Mouse (Mus musculus) spleen, adult 2 months (tissue): Measurements from ENCODE around the gene Selenom. TPM values are rescaled to one million over a fixed set of nuclear protein-coding genes. Genes with fewer than 3 reads are reported as not detected.
A peak's percentile ranks its signal among the peaks of the same experiment; 100 is the strongest.

Source experiments
- DNase-seq, 2 experiments: peaks; one replicate each; pipeline versions ENCODE4 v3.0.0 to v3.0.0-alpha.2; 2012 to 2021; ENCODE audit warnings: low spot score in 2 of 2, low read depth in 1 of 2
- H3K27ac ChIP-seq: fragments of 200-500 bp; 2 replicates; pipeline ENCODE4 v1.5.1; 2012; ENCODE audit warnings: low read length, inconsistent platforms; ENCODE audit not compliant: insufficient read depth
- H3K27me3 ChIP-seq: fragments of 200-500 bp; 2 replicates; pipeline ENCODE4 v1.6.1; 2012; ENCODE audit warnings: mild to moderate bottlenecking, moderate library complexity, low read length, inconsistent platforms; ENCODE audit not compliant: control insufficient read depth, insufficient read depth
- H3K36me3 ChIP-seq: fragments of 200-500 bp; 2 replicates; pipeline ENCODE4 v1.6.1; 2012; ENCODE audit warnings: mild to moderate bottlenecking, low read length, inconsistent platforms; ENCODE audit not compliant: control insufficient read depth, insufficient read depth
- H3K4me1 ChIP-seq: fragments of 200-500 bp; 2 replicates; pipeline ENCODE4 v1.6.1; 2011; ENCODE audit warnings: inconsistent platforms; ENCODE audit not compliant: control insufficient read depth, insufficient read depth, insufficient read length
- H3K4me3 ChIP-seq: fragments of 200-500 bp; 2 replicates; pipeline ENCODE4 v1.5.1; 2011; ENCODE audit warnings: mild to moderate bottlenecking, inconsistent platforms; ENCODE audit not compliant: insufficient read depth, insufficient read length; ENCODE audit errors: extremely low read depth
- CTCF ChIP-seq: fragments of 200-500 bp; IDR thresholded peaks from 2 replicates; pipeline ENCODE4 v1.5.1; 2011; ENCODE audit warnings: mild to moderate bottlenecking, inconsistent platforms; ENCODE audit not compliant: insufficient read depth, insufficient read length, insufficient replicate concordance; ENCODE audit errors: extremely low read depth
- POLR2A ChIP-seq: fragments of 200-500 bp; IDR thresholded peaks from 2 replicates; pipeline ENCODE4 v1.6.1; 2011; ENCODE audit warnings: low read depth, low read length, inconsistent platforms
- WGBS: fragments of 180-500 bp; shearing (Covaris S2); methylation state at CpG from one replicate; pipeline ENCODE4 v1.1.7; 2018; 5-methylcytosine and 5-hydroxymethylcytosine counted together
- polyA plus RNA-seq: library from polyadenylated mRNA; depleted of rRNA; stranded (reverse); fragments of >200 nt; gene quantifications from 2 replicates; pipeline ENCODE4 v1.2.3, GENCODE M21; 2012; rRNA removed

Gene Selenom
- 36.7 and 50.7 TPM in 2 replicates for polyA plus RNA-seq

GRCm38 (mm10) chr11:3514529-3515054 is at the start of gene Selenom:
Selenom (plus strand) TSS chr11:3514684.
- H3K27ac ChIP-seq = 0 out of 2 replicates have a peak within 1 kb of the TSS, but pooled peaks have one; percentile 19
- no peaks in the 10 kb centered on the region for H3K36me3 ChIP-seq
- TF ChIP-seq CTCF (peak; percentile 75; the same call in 1 of the 2 replicates), POLR2A (no peak)
- H3K4me1 ChIP-seq = peaks cover 4% of the 10 kb centered on the region; the same call in 1 of the 2 replicates
- WGBS = under 1% methylated on average over 26 of the region's 26 CpGs
- peaks cover 6% of the 10 kb centered on the region for H3K27me3 ChIP-seq
- peak; percentile 29 to 67 for DNase-seq
- peak within 1 kb of the TSS; percentile 61 for H3K4me3 ChIP-seq

- Histone ChIP-seq H3K4me1 (no peaks in the 10 kb centered on the region), H3K27me3 (no peaks in the 10 kb centered on the region), H3K4me3 (no peak overlapping the region), H3K27ac (no peak overlapping the region), H3K36me3 (no peaks in the 10 kb centered on the region)
- 59% methylated on average over 11 of the region's 11 CpGs for WGBS
- TF ChIP-seq POLR2A (no peak), CTCF (no peak)
- no peak for DNase-seq
Observed at GRCm38 (mm10) chr11:3471448-3471850, 43.0 kb upstream of the Selenom start.

- no peaks in the 10 kb centered on the region for H3K4me1 ChIP-seq
- TF ChIP-seq CTCF (peak; percentile 84; the same call in 1 of the 2 replicates), POLR2A (no peak)
- H3K36me3 ChIP-seq = no peaks in the 10 kb centered on the region
- no peak overlapping the region for H3K27ac ChIP-seq
- H3K27me3 ChIP-seq = no peaks in the 10 kb centered on the region
- no peak overlapping the region for H3K4me3 ChIP-seq
- DNase-seq = peak; percentile 28 to 77
- 34% methylated on average over 1 of the region's 1 CpGs for WGBS
Observed at GRCm38 (mm10) chr11:3472484-3472883, 42.0 kb upstream of the Selenom start.

GRCm38 (mm10) chr11:3474480-3475115 is 39.9 kb upstream of the Selenom start:
- Histone ChIP-seq H3K4me1 (no peaks in the 10 kb centered on the region), H3K27me3 (no peaks in the 10 kb centered on the region), H3K27ac (no peak overlapping the region), H3K4me3 (no peak overlapping the region), H3K36me3 (no peaks in the 10 kb centered on the region)
- no peak for TF ChIP-seq POLR2A
- peak; percentile 27; the same call in 1 of the 2 replicates for TF ChIP-seq CTCF
- WGBS = 37% methylated on average over 7 of the region's 7 CpGs
- no peak for DNase-seq

- H3K27ac ChIP-seq = no peak overlapping the region
Observed at GRCm38 (mm10) chr11:3475489-3475888, 39.0 kb upstream of the Selenom start.

GRCm38 (mm10) chr11:3483980-3484642 is 30.4 kb upstream of the Selenom start:
- TF ChIP-seq POLR2A (no peak), CTCF (no peak)
- no peak for DNase-seq
- WGBS = 78% methylated on average over 11 of the region's 11 CpGs

More at GRCm38 (mm10) chr11:3475489-3475888, 39.0 kb upstream of the Selenom start:
- Histone ChIP-seq H3K4me1 (no peaks in the 10 kb centered on the region), H3K36me3 (no peaks in the 10 kb centered on the region), H3K4me3 (no peak overlapping the region), H3K27me3 (no peaks in the 10 kb centered on the region)
- DNase-seq = no peak
- TF ChIP-seq CTCF = no peak

More at GRCm38 (mm10) chr11:3483980-3484642, 30.4 kb upstream of the Selenom start:
- H3K4me1 ChIP-seq = no peaks in the 10 kb centered on the region
- H3K4me3 ChIP-seq = no peak overlapping the region
- H3K27me3 ChIP-seq = no peaks in the 10 kb centered on the region
- no peaks in the 10 kb centered on the region for H3K36me3 ChIP-seq
- H3K27ac ChIP-seq = no peak overlapping the region
